Mouse (Mus musculus): ENCODE results near the gene Msl2. TPM values are rescaled to one million over a fixed set of nuclear protein-coding genes. Genes with fewer than 3 reads are reported as not detected.
A peak's percentile ranks its signal among the peaks of the same experiment; 100 is the strongest.

The Msl2 gene
- polyA plus RNA-seq, 1 experiment from 2014 or later: 2.2 TPM

DNA sequence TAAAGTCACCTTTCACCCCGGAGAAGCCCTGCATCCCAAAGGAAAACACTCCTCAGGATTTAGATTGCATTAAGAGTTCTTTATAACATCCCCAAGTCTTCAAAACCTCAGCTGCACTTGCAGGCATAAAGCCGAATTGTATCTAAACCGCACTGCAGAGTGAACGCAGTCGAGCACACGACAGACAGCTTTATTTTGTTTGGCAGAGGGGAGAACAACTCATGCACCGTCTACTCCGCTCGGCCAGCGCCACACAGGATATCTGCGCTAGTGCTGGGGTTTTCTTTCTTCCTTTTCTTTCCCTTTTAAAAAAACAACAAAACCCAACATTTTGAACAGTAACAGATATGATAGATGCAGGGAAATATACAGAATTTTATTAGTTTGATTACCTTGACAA is 31.0 kb downstream of the Msl2 start:
- Histone ChIP-seq H3K9ac (replicated peaks) (no peak overlapping the region), H3K9me3 (ENCODE audit: low read length) (no peaks in the 10 kb centered on the region), H3K4me2 (ENCODE audit: low read depth, low read length) (no peak overlapping the region), H3K36me3 (replicated peaks; ENCODE audit: insufficient read depth, low read length) (peaks cover 35% of the 10 kb centered on the region), H3K4me1 (ENCODE audit: insufficient read depth) (no peaks in the 10 kb centered on the region), H3K27me3 (ENCODE audit: insufficient read depth, low read length) (no peaks in the 10 kb centered on the region), H3K27ac (ENCODE audit: low read depth) (no peak overlapping the region), H3K4me3 (ENCODE audit: low read depth, low read length) (no peak overlapping the region)
- ATAC-seq (no peak), DNase-seq (no peak)
- 90% methylated on average over 11 of the region's 11 CpGs for WGBS (ENCODE audit: insufficient replicate concordance)
- TF ChIP-seq EP300 (IDR thresholded peaks at IDR 0.05; ENCODE audit: low read depth): no peak
- no peak for TF ChIP-seq CTCF (IDR thresholded peaks at IDR 0.05; ENCODE audit: low read depth)

GRCm38 (mm10) chr9:101105735-101106134 is 31.8 kb downstream of the Msl2 start:
- Histone ChIP-seq H3K4me3 (ENCODE audit: low read depth, low read length) (no peak overlapping the region), H3K4me1 (ENCODE audit: insufficient read depth) (no peaks in the 10 kb centered on the region), H3K9ac (replicated peaks) (no peak overlapping the region), H3K27ac (ENCODE audit: low read depth) (no peak overlapping the region), H3K4me2 (ENCODE audit: low read depth, low read length) (no peak overlapping the region), H3K27me3 (ENCODE audit: insufficient read depth, low read length) (no peaks in the 10 kb centered on the region), H3K9me3 (ENCODE audit: low read length) (no peaks in the 10 kb centered on the region), H3K36me3 (replicated peaks; ENCODE audit: insufficient read depth, low read length) (peaks cover 32% of the 10 kb centered on the region)
- TF ChIP-seq EP300 (IDR thresholded peaks at IDR 0.05; ENCODE audit: low read depth): no peak
- TF ChIP-seq CTCF (IDR thresholded peaks at IDR 0.05; ENCODE audit: low read depth): no peak
- 95% methylated on average over 6 of the region's 6 CpGs for WGBS (ENCODE audit: insufficient replicate concordance)
- no peak for DNase-seq
- no peak for ATAC-seq

- Histone ChIP-seq H3K4me2 (ENCODE audit: low read depth, low read length) (no peak overlapping the region), H3K4me3 (ENCODE audit: low read depth, low read length) (no peak overlapping the region), H3K27ac (ENCODE audit: low read depth) (no peak overlapping the region), H3K9ac (replicated peaks) (no peak overlapping the region), H3K4me1 (ENCODE audit: insufficient read depth) (no peaks in the 10 kb centered on the region), H3K36me3 (replicated peaks; ENCODE audit: insufficient read depth, low read length) (peaks cover 18% of the 10 kb centered on the region), H3K9me3 (ENCODE audit: low read length) (no peaks in the 10 kb centered on the region), H3K27me3 (ENCODE audit: insufficient read depth, low read length) (no peaks in the 10 kb centered on the region)
- 76% methylated on average over 3 of the region's 3 CpGs for WGBS (ENCODE audit: insufficient replicate concordance)
- TF ChIP-seq EP300 (IDR thresholded peaks at IDR 0.05; ENCODE audit: low read depth) (no peak), CTCF (IDR thresholded peaks at IDR 0.05; ENCODE audit: low read depth) (no peak)
- DNase-seq (no peak), ATAC-seq (no peak)
These were observed 33.5 kb downstream of the Msl2 start for GRCm38 (mm10) chr9:101107386-101107785.

GRCm38 (mm10) chr9:101110013-101110412 is 36.1 kb downstream of the Msl2 start:
- peaks cover 15% of the 10 kb centered on the region for H3K36me3 ChIP-seq (replicated peaks; ENCODE audit: insufficient read depth, low read length)
- WGBS (ENCODE audit: insufficient replicate concordance): 68% methylated on average over 3 of the region's 3 CpGs
- H3K4me2 ChIP-seq (ENCODE audit: low read depth, low read length): no peak overlapping the region
- H3K27me3 ChIP-seq (ENCODE audit: insufficient read depth, low read length): no peaks in the 10 kb centered on the region
- peak; percentile 26 for DNase-seq
- peak; percentile 45; the same call in 1 of the 2 replicates for ATAC-seq
- H3K4me3 ChIP-seq (ENCODE audit: low read depth, low read length): no peak overlapping the region
- H3K9ac ChIP-seq (replicated peaks): no peak overlapping the region
- no peak overlapping the region for H3K27ac ChIP-seq (ENCODE audit: low read depth)
- no peaks in the 10 kb centered on the region for H3K4me1 ChIP-seq (ENCODE audit: insufficient read depth)
- TF ChIP-seq EP300 (IDR thresholded peaks at IDR 0.05; ENCODE audit: low read depth) (no peak), CTCF (IDR thresholded peaks at IDR 0.05; ENCODE audit: low read depth) (no peak)
- no peaks in the 10 kb centered on the region for H3K9me3 ChIP-seq (ENCODE audit: low read length)

DNA sequence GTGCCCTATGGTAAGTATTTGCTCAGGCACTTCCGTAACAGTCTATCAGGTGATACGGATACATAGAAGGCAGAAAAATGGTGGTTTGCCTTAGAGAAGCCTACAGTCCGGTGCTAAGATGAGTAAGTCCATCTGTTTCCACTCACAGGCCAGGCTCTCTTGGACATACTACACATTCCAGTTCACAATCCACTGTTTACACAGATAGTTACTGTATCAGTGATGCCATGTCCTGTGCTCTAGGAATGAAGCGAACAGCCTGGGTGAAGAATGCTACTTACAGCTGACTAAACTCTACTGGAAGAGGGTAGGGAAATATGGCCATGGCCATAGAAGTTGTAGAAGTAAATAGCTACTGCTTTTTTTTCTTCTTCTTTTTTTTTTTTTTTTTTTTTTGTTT is 39.4 kb downstream of the Msl2 start:
- no peaks in the 10 kb centered on the region for H3K36me3 ChIP-seq (replicated peaks; ENCODE audit: insufficient read depth, low read length)
- H3K9ac ChIP-seq (replicated peaks): no peak overlapping the region
- no peak overlapping the region for H3K27ac ChIP-seq (ENCODE audit: low read depth)
- 88% methylated on average over 4 of the region's 4 CpGs for WGBS (ENCODE audit: insufficient replicate concordance)
- DNase-seq: no peak
- H3K4me1 ChIP-seq (ENCODE audit: insufficient read depth): no peaks in the 10 kb centered on the region
- no peak overlapping the region for H3K4me3 ChIP-seq (ENCODE audit: low read depth, low read length)
- TF ChIP-seq EP300 (IDR thresholded peaks at IDR 0.05; ENCODE audit: low read depth) (no peak), CTCF (IDR thresholded peaks at IDR 0.05; ENCODE audit: low read depth) (no peak)
- no peak for ATAC-seq
- no peaks in the 10 kb centered on the region for H3K27me3 ChIP-seq (ENCODE audit: insufficient read depth, low read length)
- no peak overlapping the region for H3K4me2 ChIP-seq (ENCODE audit: low read depth, low read length)
- no peaks in the 10 kb centered on the region for H3K9me3 ChIP-seq (ENCODE audit: low read length)

- no peak overlapping the region for H3K4me3 ChIP-seq (ENCODE audit: low read depth, low read length)
- WGBS (ENCODE audit: insufficient replicate concordance): 61% methylated on average over 8 of the region's 8 CpGs
- H3K27ac ChIP-seq (ENCODE audit: low read depth): no peak overlapping the region
- no peaks in the 10 kb centered on the region for H3K9me3 ChIP-seq (ENCODE audit: low read length)
- H3K4me1 ChIP-seq (ENCODE audit: insufficient read depth): no peaks in the 10 kb centered on the region
- TF ChIP-seq CTCF (IDR thresholded peaks at IDR 0.05; ENCODE audit: low read depth) (no peak), EP300 (IDR thresholded peaks at IDR 0.05; ENCODE audit: low read depth) (no peak)
- no peak; the same call in 1 of the 2 replicates for ATAC-seq
- H3K27me3 ChIP-seq (ENCODE audit: insufficient read depth, low read length): no peaks in the 10 kb centered on the region
- no peak overlapping the region for H3K9ac ChIP-seq (replicated peaks)
- no peak for DNase-seq
- H3K4me2 ChIP-seq (ENCODE audit: low read depth, low read length): no peak overlapping the region
- no peaks in the 10 kb centered on the region for H3K36me3 ChIP-seq (replicated peaks; ENCODE audit: insufficient read depth, low read length)
These were observed 40.4 kb downstream of the Msl2 start for GRCm38 (mm10) chr9:101114182-101114884.
